ENCODE assay signal across 9 mouse cellular contexts in the genomic region with DNA sequence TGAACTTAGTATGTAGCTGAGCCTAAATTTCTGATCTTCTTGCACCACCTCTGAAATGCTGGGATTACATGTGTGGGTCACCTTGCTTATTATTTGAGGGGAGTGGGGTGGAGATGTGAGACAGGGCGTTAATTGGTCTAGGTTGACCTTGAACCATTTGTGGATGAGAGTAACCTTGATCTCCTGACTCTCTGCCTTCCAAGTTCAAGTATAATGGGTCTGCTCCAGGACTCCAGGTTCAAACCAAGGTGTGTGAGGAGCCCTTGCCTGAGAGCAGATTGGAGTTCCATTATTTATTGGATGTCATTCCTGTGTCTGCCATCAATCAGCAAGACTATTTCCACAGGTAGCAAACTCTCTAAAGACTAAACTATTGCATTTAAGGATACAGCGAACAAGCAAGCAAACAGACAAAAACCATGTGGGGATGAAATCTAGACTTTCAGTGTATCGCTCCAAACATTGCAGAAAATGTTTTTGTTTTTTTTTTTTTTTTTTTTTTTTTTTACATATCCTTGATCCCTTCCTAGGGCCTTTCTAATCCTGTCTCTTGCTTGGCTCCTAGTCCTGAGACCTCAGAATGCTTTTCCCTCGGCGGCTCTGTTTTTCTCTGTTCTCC. TPM values are rescaled to one million over a fixed set of nuclear protein-coding genes. Genes with fewer than 3 reads are reported as not detected.
A peak's percentile ranks its signal among the peaks of the same experiment; 100 is the strongest.
DNase-seq lines count a peak whose midpoint lies in the region; ATAC-seq lines count a peak whose summit lies in the region.
"Had no signal": no experiment of that assay in that cellular context is flagged by ENCODE, and none has a peak within 500 bp of the region (broad histone marks: within the 10 kb centered on the region; RNA-seq: fewer than 3 reads in every experiment).

No protein-coding gene starts in this region.

- WGBS in heart, embryonic 14.5 days: 39% methylated on average over 5 of the region's 5 CpGs
- 44% methylated on average over 5 of the region's 5 CpGs for WGBS in hindbrain, embryonic 13.5 days
- 46% methylated on average over 5 of the region's 5 CpGs for WGBS in midbrain, embryonic 12.5 days

- peaks cover 12 to 27% of the 10 kb centered on the region in 2 experiments for H3K4me1 ChIP-seq in heart, embryonic 14.5 days (ENCODE audit: control insufficient read depth in 2 of 2, insufficient read depth in 2 of 2, low read length in 2 of 2)
- H3K4me1 ChIP-seq in hindbrain, embryonic 13.5 days (replicated peaks): peaks cover 12% of the 10 kb centered on the region
- peaks cover 5% of the 10 kb centered on the region for H3K4me1 ChIP-seq in midbrain, embryonic 12.5 days

- no peaks in the 10 kb centered on the region for H3K36me3 ChIP-seq in heart, embryonic 14.5 days (ENCODE audit: control insufficient read depth, insufficient read depth, low read length)
- H3K36me3 ChIP-seq in hindbrain, embryonic 13.5 days: no peaks in the 10 kb centered on the region
- H3K36me3 ChIP-seq in midbrain, embryonic 12.5 days: no peaks in the 10 kb centered on the region

- 0 out of 2 replicates have a peak, but pooled peaks cover 3% of the 10 kb centered on the region for H3K27me3 ChIP-seq in heart, embryonic 14.5 days (ENCODE audit: control insufficient read depth, insufficient read depth, low read length)
- H3K27me3 ChIP-seq in hindbrain, embryonic 13.5 days: peaks cover 39% of the 10 kb centered on the region
- H3K27me3 ChIP-seq in midbrain, embryonic 12.5 days: peaks cover 56% of the 10 kb centered on the region

- H3K9me3 ChIP-seq in heart, embryonic 14.5 days (ENCODE audit: control insufficient read depth, low read length): no peaks in the 10 kb centered on the region
- H3K9me3 ChIP-seq in hindbrain, embryonic 13.5 days: no peaks in the 10 kb centered on the region
- H3K9me3 ChIP-seq in midbrain, embryonic 12.5 days: no peaks in the 10 kb centered on the region

- DNase-seq in heart, adult 9 months (ENCODE audit: low spot score in 2 of 2): no peak
- peak; percentile 74 for DNase-seq in R1 (ENCODE audit: low read depth, low spot score)
- DNase-seq in thymus, postnatal 25 days: no peak
- no peak for DNase-seq in adrenal gland, postnatal 4 days (ENCODE audit: low spot score in 2 of 2)
- no peak for DNase-seq in retina, postnatal 1 day

- peak overlapping the region; percentile 44 to 71 for H3K27ac ChIP-seq in heart, embryonic 14.5 days (replicated peaks in 1 of 2; ENCODE audit: control insufficient read depth in 1 of 2, insufficient read depth in 1 of 2, low read depth in 2 of 2, low read length in 2 of 2)
- peak overlapping the region; percentile 86 for H3K27ac ChIP-seq in hindbrain, embryonic 13.5 days
- H3K27ac ChIP-seq in midbrain, embryonic 12.5 days (replicated peaks): no peak overlapping the region

- H3K4me2 ChIP-seq in heart, embryonic 14.5 days (ENCODE audit: low read length): peak overlapping the region; percentile 78
- H3K4me2 ChIP-seq in hindbrain, embryonic 13.5 days: peak overlapping the region; percentile 86
- peak overlapping the region; percentile 95 for H3K4me2 ChIP-seq in midbrain, embryonic 12.5 days (replicated peaks)

- peak overlapping the region; percentile 74; the same call in 1 of the 2 replicates for H3K9ac ChIP-seq in heart, embryonic 14.5 days (ENCODE audit: low read length)
- H3K9ac ChIP-seq in hindbrain, embryonic 13.5 days: peak overlapping the region; percentile 71
- peak overlapping the region; percentile 58 for H3K9ac ChIP-seq in midbrain, embryonic 12.5 days (replicated peaks)

- H3K4me3 ChIP-seq in heart, embryonic 14.5 days (ENCODE audit: control insufficient read depth in 1 of 2, insufficient read depth in 1 of 2, low read depth in 1 of 2, low read length in 2 of 2): peak overlapping the region; percentile 53
- peak overlapping the region; percentile 54 for H3K4me3 ChIP-seq in hindbrain, embryonic 13.5 days
- H3K4me3 ChIP-seq in midbrain, embryonic 12.5 days: peak overlapping the region; percentile 58

- ATAC-seq in heart, embryonic 14.5 days (ENCODE audit: insufficient number of reproducible peaks, insufficient read depth, low FRiP score, low read depth): no peak
- ATAC-seq in hindbrain, embryonic 13.5 days (ENCODE audit: low FRiP score): no peak
- no peak for ATAC-seq in midbrain, embryonic 12.5 days (ENCODE audit: low FRiP score, low read depth)

RNA-seq across cellular contexts. Expression of a gene that starts 1.7 kb away (rescaled TPM):
- polyA plus RNA-seq in heart, embryonic 14.5 days (2014; fragmentation: Nextera tagmentation; extraction: Ambion mirVana): 5.0 and 5.4 TPM in 2 replicates
- polyA plus RNA-seq in hindbrain, embryonic 13.5 days (2015; fragmentation: Nextera tagmentation; extraction: Ambion mirVana): 0.56 and 0.96 TPM in 2 replicates
- 0.35 TPM in 1 of 2 replicates, not detected in the other for polyA plus RNA-seq in midbrain, embryonic 12.5 days (2016; fragmentation: Nextera tagmentation; extraction: Ambion mirVana)
- 1 to 10 TPM; 3.8 to 3.9 TPM for total RNA-seq in adrenal gland, postnatal 4 days (2021)

RNA-seq across cellular contexts. Expression of a gene that starts 7.1 kb away (rescaled TPM):
- not detected in 2 replicates for polyA plus RNA-seq in heart, embryonic 14.5 days (2014; fragmentation: Nextera tagmentation; extraction: Ambion mirVana)
- polyA plus RNA-seq in hindbrain, embryonic 13.5 days (2015; fragmentation: Nextera tagmentation; extraction: Ambion mirVana): 0.18 and 0.19 TPM in 2 replicates
- polyA plus RNA-seq in midbrain, embryonic 12.5 days (2016; fragmentation: Nextera tagmentation; extraction: Ambion mirVana): not detected in 2 replicates
- total RNA-seq in adrenal gland, postnatal 4 days (2021): under 1 TPM in 1 of 2 experiments, not detected in 1; 0.17 TPM
- total RNA-seq: hematopoietic stem cell, adult 5-6 weeks had no signal

RNA-seq across cellular contexts. Expression of a gene that starts 36.4 kb away (rescaled TPM):
- polyA plus RNA-seq in heart, embryonic 14.5 days (2014; fragmentation: Nextera tagmentation; extraction: Ambion mirVana): not detected in 2 replicates
- polyA plus RNA-seq in hindbrain, embryonic 13.5 days (2015; fragmentation: Nextera tagmentation; extraction: Ambion mirVana): not detected in 2 replicates
- not detected in 2 replicates for polyA plus RNA-seq in midbrain, embryonic 12.5 days (2016; fragmentation: Nextera tagmentation; extraction: Ambion mirVana)
- total RNA-seq in adrenal gland, postnatal 4 days (2021): not detected
- total RNA-seq: hematopoietic stem cell, adult 5-6 weeks had no signal

RNA-seq across cellular contexts. Expression of a gene that starts 37.3 kb away (rescaled TPM):
- polyA plus RNA-seq in heart, embryonic 14.5 days (2014; fragmentation: Nextera tagmentation; extraction: Ambion mirVana): 0.12 TPM in 1 of 2 replicates, not detected in the other
- not detected in 2 replicates for polyA plus RNA-seq in hindbrain, embryonic 13.5 days (2015; fragmentation: Nextera tagmentation; extraction: Ambion mirVana)
- polyA plus RNA-seq in midbrain, embryonic 12.5 days (2016; fragmentation: Nextera tagmentation; extraction: Ambion mirVana): not detected in 2 replicates
- total RNA-seq in adrenal gland, postnatal 4 days (2021): 1 to 10 TPM; 2.1 to 7.6 TPM
- total RNA-seq: hematopoietic stem cell, adult 5-6 weeks had no signal
